Mouse (Mus musculus) liver, adult 10 weeks (tissue): ENCODE measurements around the gene Hyal5. TPM values are rescaled to one million over a fixed set of nuclear protein-coding genes. Genes with fewer than 3 reads are reported as not detected.

Experiments used
- polyA plus RNA-seq: library from polyadenylated mRNA; stranded (reverse); fragments of 350-450 nt; fragmentation: Illumina TruSeq; extraction: RNeasy Lipid Tissue Mini Kit (QIAGEN cat#74804); gene quantifications from one replicate; pipeline ENCODE4 v1.2.3, GENCODE M21; 2014; ENCODE audit warnings: low read depth, low replicate concordance

Hyal5 gene
- polyA plus RNA-seq: not detected

GRCm38 (mm10) chr6:24857697-24858096 lies at the start of gene Hyal5:
Gene Hyal5 (plus strand): TSS chr6:24857997.

Other genes with a start within 250 kb of the Hyal5 start
- 98.4 TPM for gene Wasl, start 193.0 kb upstream of the Hyal5 start, polyA plus RNA-seq
- gene Hyal6, start 124.8 kb upstream of the Hyal5 start, polyA plus RNA-seq: not detected
- not detected for gene Hyal4, start 109.7 kb upstream of the Hyal5 start, polyA plus RNA-seq
- gene Spam1, start 66.8 kb upstream of the Hyal5 start, polyA plus RNA-seq: not detected
- gene Tmem229a, start 98.3 kb downstream of the Hyal5 start, polyA plus RNA-seq: 0.85 TPM